Mouse (Mus musculus): ENCODE results near the gene Gse1. TPM values are rescaled to one million over a fixed set of nuclear protein-coding genes. Genes with fewer than 3 reads are reported as not detected.

Gene Gse1
- total RNA-seq, 2 experiments from 2014 or later, result 8.4 to 32.7 TPM

DNA sequence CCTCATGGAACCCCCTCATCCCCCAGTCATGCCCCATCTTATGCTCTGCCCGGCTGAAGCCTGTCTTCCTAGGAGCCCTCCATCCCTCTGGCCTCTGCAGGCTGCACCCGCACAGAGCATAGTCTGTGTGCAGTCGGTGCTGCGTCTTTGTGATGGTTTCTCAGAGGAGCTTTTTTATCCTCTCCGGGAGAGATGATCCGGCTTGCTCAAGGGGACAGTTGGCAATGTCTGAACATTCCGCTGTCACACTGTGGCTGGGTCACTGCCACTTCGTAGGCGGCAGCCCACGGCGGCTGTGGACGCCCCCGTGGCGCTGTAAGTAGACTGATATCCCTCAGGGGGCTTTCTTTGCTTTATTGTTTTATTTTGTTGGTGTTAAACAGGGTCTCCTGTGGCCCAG lies 182.8 kb downstream of the Gse1 start:
- no peak for ATAC-seq (replicated peaks; ENCODE audit: poor library complexity, severe bottlenecking)

DNA sequence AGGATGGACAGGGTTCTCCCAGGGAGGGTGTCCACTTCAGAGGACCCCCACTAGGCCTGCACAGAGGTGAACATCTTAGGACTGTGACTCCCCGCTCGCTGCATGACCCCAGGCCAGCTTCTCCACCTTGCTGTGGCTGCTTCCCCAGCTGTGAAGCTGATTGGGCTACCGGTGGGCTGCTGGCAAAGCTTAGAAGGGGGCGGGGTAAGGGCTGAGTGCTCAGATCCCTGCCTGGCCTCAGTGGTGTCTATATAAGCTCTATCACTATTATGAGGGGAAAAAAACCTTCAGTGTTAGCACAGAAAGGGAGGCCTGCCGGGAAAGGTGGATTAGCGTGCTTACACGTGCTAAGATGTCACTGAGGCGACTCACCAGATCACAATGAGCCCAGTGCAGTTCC lies 183.6 kb downstream of the Gse1 start:
- no peak for ATAC-seq (replicated peaks; ENCODE audit: poor library complexity, severe bottlenecking)

DNA sequence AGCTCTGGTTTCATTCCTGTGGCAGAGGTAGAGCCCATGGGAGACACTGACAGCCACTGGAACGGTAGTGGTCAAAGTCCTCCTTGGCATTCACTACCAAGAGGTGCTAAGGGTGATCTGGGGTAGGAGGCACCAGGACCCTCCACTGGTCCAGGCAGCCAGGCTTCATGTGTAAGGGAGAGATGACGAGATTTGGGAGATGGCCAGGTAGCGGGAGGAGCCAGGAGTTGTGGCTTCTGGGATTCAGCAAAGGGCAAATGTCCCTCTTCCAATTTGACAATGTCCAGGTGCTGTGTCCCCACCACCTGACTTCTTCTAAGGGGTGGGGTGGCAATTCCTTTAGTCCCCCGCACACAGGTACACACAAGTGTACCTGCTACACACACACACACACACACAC lies 184.1 kb downstream of the Gse1 start:
- no peak for ATAC-seq (replicated peaks; ENCODE audit: poor library complexity, severe bottlenecking)

- no peak for ATAC-seq (replicated peaks; ENCODE audit: poor library complexity, severe bottlenecking)
Measured at GRCm38 (mm10) chr8:120412911-120413625, 184.8 kb downstream of the Gse1 start.

DNA sequence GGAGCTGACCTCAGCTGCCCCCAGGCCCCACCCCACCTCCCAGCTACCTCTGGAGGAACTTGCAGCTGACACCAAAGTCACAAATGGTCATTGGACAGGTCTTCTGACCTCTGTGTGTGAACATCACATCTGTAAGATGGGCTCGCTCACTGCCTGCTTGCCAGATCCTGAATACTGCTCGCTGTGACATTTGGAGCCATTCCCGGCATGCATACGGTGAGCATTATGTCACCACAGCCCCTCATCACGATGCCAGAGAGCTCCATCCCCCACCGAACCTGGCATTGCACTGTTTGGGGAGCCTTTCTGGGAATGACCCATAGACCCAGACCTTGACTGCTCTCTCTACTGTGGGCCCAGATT lies 185.4 kb downstream of the Gse1 start:
- no peak for ATAC-seq (replicated peaks; ENCODE audit: poor library complexity, severe bottlenecking)

DNA sequence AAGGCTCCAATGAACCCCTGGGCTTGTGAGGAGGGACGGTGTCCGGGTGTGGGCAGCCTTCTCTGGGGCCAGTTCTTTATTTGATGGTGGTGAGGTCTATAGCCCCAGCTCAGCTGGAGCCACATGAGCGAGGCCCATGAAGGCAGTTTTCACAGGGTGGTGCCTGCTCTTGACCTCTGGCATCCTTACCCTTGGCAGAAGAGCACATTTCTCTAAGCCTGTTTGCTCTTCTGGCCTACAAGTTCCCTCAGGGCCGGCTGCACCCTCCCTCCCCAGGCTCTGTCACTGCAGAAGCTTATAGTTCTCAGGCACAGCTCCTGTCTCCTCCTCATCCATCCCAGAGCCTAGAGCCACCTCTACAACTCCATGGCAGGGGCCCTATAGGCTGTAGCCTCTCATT lies 186.0 kb downstream of the Gse1 start:
- no peak for ATAC-seq (replicated peaks; ENCODE audit: poor library complexity, severe bottlenecking)

DNA sequence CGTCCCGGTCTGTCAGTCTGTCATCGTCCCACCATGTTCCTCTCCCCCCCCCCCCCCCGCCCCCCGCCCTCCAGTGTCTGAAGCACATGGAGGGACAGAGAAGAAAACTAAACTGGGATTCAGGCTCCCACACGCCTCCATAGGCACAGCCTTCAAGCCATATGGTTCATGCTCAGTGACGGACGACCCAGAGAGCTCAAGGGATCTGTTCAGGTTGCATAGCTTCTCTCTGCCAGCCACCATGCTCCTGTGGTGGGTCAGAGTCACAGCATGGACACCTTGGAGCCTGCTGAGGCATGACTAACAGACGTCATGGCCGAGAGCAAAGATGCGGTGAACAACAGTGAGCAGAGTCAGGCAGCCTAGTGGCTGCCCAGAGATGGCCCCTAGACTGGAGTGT lies 187.2 kb downstream of the Gse1 start:
- ATAC-seq (replicated peaks; ENCODE audit: poor library complexity, severe bottlenecking), result no peak

DNA sequence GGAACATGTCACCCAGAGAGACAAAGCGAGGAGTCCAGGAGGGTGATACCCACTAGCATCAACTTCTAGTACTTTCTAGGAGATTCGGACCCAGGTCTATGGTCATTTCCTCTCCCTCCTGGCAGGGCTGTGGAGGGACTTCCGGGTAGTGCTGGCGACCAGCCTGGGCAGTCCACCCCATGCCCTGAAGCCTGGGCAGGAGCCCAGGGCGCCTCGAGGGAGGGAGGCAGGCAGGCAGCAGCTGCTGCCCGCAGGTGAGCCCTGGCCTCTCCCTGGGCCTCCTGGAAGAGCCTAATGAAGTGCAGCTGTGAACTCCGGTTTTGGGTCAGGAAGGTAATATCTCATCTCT lies 187.9 kb downstream of the Gse1 start:
- ATAC-seq (replicated peaks; ENCODE audit: poor library complexity, severe bottlenecking), result no peak; the same call in 1 of the 2 replicates

GRCm38 (mm10) chr8:120416522-120417394 lies 188.5 kb downstream of the Gse1 start:
- peak; percentile 88 for ATAC-seq (replicated peaks; ENCODE audit: poor library complexity, severe bottlenecking)

DNA sequence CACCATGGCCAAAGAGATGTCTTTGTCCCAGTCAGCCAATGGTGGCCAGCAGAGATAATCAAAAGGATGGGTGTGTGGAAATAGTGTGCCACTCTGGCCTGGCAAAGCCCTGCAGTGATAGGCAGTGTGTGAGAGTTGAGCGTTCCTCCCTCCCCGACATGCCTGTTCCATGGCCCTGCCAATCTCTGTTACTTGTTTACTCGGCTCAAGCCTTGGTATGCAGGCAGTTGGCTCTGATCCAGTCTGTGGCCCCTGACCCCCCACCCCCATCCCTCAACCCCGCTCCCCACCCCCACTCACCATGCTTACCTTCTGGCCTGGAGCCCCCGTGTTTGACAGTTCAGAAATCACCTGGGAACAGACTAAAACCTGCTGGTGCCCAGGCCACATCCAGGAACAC lies 189.9 kb downstream of the Gse1 start:
- no peak for ATAC-seq (replicated peaks; ENCODE audit: poor library complexity, severe bottlenecking)

DNA sequence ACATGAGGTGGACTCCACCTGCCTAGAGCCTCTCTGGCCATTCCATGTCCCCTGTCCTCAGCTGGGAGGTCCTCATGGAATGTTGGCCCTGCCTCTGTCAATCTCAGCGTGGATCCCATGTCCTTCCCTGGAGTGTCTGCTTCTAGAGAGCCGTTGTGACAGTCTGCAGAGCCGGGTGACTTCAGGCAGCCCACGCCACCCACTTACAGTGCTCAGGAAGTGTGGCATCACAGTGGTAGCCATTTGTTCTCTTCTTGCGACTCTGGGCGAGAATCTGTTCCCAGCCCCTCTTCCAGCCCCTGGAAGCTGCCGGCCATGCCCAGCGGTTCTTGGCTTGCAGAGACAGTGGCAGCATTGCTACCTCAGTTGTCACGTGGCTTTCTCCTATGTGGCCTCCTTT lies 191.4 kb downstream of the Gse1 start:
- ATAC-seq (replicated peaks; ENCODE audit: poor library complexity, severe bottlenecking), result no peak

DNA sequence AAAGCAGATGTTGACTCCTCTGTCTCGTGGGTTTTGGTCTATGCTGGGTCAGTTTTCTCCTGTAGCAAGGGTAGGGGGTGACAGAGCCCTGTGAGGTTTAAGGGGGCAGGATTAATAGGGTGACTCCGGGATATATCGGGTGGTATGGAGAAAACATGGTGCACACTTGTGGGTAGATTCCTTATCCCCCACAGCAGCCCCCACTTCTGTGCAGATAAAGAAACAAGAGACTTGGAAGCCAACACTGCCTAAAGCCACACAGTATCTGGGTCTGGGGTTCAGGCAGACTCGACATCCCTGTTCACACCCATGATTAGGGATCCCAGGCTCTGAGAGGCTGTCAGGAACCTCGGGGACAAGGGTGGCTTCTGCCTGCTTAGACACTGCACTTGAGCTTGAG lies 192.0 kb downstream of the Gse1 start:
- ATAC-seq (replicated peaks; ENCODE audit: poor library complexity, severe bottlenecking), result no peak

DNA sequence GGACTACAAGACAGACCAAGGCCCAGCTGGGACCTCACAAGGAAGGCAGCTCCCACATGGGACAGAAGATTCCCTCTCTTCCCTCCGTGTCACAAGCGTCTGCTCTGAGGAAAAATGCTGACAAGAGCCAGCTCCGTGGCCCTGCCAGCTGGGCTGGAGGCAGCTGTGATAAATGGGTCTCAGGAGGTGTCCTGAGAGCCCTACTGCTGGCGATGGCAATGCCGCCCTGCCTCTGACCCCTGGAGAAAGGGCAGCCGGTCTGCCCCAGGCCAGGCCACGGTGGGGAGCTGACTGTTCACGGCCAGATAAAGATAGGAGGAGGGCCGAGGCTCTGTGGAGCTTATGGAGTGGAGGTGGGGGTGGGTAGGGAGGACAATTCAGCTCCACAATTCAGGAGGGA lies 193.4 kb downstream of the Gse1 start:
- no peak for ATAC-seq (replicated peaks; ENCODE audit: poor library complexity, severe bottlenecking)

- ATAC-seq (replicated peaks; ENCODE audit: poor library complexity, severe bottlenecking), result no peak
Measured at GRCm38 (mm10) chr8:120422236-120422635, 194.0 kb downstream of the Gse1 start.

GRCm38 (mm10) chr8:120423576-120423975 lies 195.3 kb downstream of the Gse1 start:
- no peak for ATAC-seq (replicated peaks; ENCODE audit: poor library complexity, severe bottlenecking)

DNA sequence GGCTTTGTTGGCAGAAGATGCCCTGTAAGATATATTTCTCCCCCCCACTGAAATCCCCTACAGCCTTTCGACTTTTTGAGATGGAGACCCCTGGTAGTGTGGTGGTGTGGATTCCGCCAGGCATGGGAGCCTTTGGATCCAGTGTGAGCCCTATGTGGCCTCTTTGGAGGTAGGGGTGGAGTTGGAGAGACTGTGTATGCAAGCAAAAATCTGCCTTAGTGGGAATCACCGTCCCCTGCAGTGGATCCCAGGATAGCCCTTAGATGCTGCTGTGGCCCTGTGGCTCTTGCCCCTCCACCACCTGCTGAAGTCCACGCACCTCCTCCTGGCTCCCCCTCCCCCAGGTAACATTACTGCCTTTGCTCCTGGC lies 196.6 kb downstream of the Gse1 start:
- ATAC-seq (replicated peaks; ENCODE audit: poor library complexity, severe bottlenecking), result no peak

GRCm38 (mm10) chr8:120425199-120425941 lies 197.1 kb downstream of the Gse1 start:
- ATAC-seq (replicated peaks; ENCODE audit: poor library complexity, severe bottlenecking), result no peak

GRCm38 (mm10) chr8:120426105-120426504 lies 197.8 kb downstream of the Gse1 start:
- no peak for ATAC-seq (replicated peaks; ENCODE audit: poor library complexity, severe bottlenecking)

GRCm38 (mm10) chr8:120426622-120427385 lies 198.5 kb downstream of the Gse1 start:
- ATAC-seq (replicated peaks; ENCODE audit: poor library complexity, severe bottlenecking), result peak; percentile 76

- no peak for ATAC-seq (replicated peaks; ENCODE audit: poor library complexity, severe bottlenecking)
Measured at GRCm38 (mm10) chr8:120428492-120428891, 200.2 kb downstream of the Gse1 start.

- ATAC-seq (replicated peaks; ENCODE audit: poor library complexity, severe bottlenecking), result no peak
Measured at GRCm38 (mm10) chr8:120429116-120429515, 200.9 kb downstream of the Gse1 start.
